Mouse (Mus musculus): ENCODE measurements at regions not wholly inside any gene's neighbourhood (a gene's known extent, or its start where the extent isn't known, plus 50 kb on each side); places are given as distances from the start of the nearest gene placed in this dataset.

DNA sequence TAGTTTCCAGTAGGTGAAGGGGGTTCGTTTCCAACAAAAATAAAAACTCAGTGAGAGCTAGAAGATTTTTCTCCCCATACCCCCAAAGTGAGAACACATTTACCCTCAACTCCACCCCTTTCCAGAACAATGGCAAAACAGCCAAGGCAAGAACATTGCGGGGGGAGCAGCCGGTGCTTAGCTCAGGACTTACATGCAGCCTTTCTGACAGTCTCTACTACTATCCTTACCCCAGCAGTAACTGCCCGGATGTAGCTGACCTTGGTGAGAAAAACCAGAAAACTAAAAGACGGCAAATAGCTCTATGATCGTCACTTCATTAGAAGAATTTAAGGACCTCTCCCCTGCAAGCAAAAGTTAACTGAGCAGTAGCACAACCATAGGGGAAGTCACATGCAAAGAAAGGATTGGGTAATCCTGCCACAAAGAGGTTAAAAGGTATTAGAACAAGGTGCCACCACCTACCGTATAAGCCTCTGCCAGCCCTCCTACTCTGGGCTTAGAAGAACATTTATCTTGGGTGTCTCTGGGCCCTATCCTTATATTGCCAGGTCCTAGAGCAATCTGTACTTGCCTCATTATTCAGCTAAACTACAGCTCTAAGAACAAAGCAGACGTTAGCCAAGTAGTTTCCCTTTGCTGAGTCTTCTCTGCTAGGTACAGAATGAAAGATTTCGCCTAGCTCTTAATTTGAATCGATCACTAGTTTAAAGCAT lies 119.0 kb downstream of the Psat1 start:
- no peak overlapping the region for H3K4me3 ChIP-seq (ENCODE audit: insufficient read depth, low read depth, low read length)
- no peak overlapping the region for H3K27ac ChIP-seq (ENCODE audit: insufficient read depth, low read depth, low read length)
- H3K4me1 ChIP-seq (ENCODE audit: control insufficient read depth, insufficient read depth, low read length): no peaks in the 10 kb centered on the region
- WGBS: 92% methylated on average over 10 of the region's 10 CpGs
- TF ChIP-seq CTCF (IDR thresholded peaks at IDR 0.05; ENCODE audit: insufficient read depth, low read depth, low read length) (no peak), POLR2A (IDR thresholded peaks at IDR 0.05; ENCODE audit: insufficient read depth, low read depth, low read length) (no peak)

DNA sequence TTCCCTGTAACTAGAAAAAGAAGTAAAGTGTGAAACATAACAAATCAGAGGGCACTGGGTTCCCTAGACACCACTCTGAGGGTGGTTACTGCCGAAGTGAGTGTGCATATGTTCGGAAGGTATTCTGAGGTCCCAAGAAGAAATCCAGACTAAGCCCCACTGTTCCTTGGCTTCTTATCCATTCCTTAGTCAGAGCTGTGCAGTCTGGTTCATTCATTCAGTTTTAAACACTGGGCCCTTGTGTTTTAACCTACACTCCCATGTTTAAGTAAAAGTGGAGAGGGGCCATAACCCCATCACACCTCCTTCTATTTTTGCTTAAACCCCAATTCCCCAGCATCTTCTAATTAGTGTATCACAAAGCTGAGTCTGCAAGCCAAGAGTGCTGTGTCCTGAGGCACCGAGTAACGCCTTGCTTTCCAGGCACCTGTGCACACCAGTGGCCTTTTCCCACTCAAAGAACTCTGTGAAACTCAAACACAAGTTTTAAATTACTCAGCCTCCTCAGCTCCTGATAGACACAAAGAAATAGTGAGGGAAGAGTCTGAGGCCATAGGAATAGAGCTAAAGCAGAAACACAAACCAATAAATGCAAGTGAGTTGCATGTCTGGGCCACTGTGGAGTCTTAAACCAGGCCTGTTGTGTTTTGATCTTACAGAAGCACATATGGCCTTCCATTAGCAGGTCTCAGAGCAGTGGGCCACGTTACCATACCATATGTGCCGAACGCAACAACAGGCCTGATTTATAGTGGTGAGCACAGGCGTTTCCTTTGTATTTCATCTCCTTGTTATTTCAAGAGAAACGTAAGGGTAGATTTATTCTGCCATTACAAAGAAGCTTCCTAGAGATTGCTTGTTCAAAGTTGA lies 119.8 kb downstream of the Psat1 start:
- 94% methylated on average over 9 of the region's 9 CpGs for WGBS
- H3K27ac ChIP-seq (ENCODE audit: insufficient read depth, low read depth, low read length): no peak overlapping the region
- TF ChIP-seq CTCF (IDR thresholded peaks at IDR 0.05; ENCODE audit: insufficient read depth, low read depth, low read length): no peak
- TF ChIP-seq POLR2A (IDR thresholded peaks at IDR 0.05; ENCODE audit: insufficient read depth, low read depth, low read length): no peak
- H3K4me3 ChIP-seq (ENCODE audit: insufficient read depth, low read depth, low read length): no peak overlapping the region
- H3K4me1 ChIP-seq (ENCODE audit: control insufficient read depth, insufficient read depth, low read length): no peaks in the 10 kb centered on the region

DNA sequence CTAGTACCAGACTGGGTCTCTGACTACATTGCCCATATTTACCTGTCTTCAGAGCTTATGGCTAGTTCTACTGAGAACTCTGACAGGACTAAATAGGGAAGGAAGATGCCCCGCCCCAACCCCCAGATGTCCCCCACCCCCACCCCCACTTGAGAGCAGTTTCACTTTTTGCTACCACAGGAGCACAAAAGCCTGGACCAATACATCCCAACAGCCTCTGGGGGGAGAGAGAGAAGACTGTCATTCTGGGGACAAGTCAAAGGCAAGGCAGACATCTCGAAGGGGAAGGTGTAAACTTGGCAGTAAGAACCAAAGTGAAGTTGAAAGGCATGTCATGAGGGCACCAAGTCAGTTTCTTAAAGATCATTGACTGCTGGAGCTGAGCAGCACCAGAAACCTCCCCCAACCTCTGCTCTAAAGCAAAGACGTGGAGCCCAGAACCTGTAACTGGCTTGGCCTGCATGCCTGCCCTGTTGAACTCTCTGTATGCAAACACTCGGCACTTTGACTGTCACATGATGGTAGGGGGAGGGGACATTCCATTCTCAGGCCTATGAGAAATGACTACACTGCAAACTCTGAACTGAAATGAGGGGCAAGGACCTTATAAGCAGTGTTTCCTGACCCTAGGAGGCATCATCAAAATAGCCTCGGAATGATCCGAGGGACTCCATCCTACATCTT lies 123.3 kb downstream of the Psat1 start:
- no peak for TF ChIP-seq POLR2A (IDR thresholded peaks at IDR 0.05; ENCODE audit: insufficient read depth, low read depth, low read length)
- WGBS: 89% methylated on average over 6 of the region's 6 CpGs

DNA sequence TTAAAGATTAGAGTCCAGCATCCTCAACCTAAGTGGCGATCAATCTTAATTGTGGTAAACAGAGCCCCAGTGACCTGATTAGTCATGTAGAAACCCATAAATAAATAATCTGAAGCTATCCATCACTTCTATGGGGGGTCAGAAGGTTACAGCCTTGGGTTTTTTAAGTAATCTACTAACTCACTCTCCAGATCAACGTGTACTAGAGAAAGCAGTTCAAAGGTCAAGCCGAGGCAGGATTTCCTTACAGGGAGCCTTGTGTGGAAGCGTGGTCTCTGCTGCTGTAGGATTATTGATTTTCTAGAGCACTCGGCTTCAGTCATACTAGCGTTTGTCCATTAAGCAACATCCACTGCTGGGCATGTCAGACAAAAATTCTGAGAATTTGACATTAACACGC lies 127.1 kb downstream of the Psat1 start:
- Histone ChIP-seq H3K27ac (ENCODE audit: insufficient read depth, low read depth, low read length) (no peak overlapping the region), H3K4me3 (ENCODE audit: insufficient read depth, low read depth, low read length) (no peak overlapping the region), H3K4me1 (ENCODE audit: control insufficient read depth, insufficient read depth, low read length) (no peaks in the 10 kb centered on the region)
- no peak for TF ChIP-seq CTCF (IDR thresholded peaks at IDR 0.05; ENCODE audit: insufficient read depth, low read depth, low read length)
- 90% methylated on average over 7 of the region's 7 CpGs for WGBS

More for the DNA sequence above, 123.3 kb downstream of the Psat1 start:
- no peak overlapping the region for H3K27ac ChIP-seq (ENCODE audit: insufficient read depth, low read depth, low read length)
- no peaks in the 10 kb centered on the region for H3K4me1 ChIP-seq (ENCODE audit: control insufficient read depth, insufficient read depth, low read length)
- H3K4me3 ChIP-seq (ENCODE audit: insufficient read depth, low read depth, low read length): no peak overlapping the region

DNA sequence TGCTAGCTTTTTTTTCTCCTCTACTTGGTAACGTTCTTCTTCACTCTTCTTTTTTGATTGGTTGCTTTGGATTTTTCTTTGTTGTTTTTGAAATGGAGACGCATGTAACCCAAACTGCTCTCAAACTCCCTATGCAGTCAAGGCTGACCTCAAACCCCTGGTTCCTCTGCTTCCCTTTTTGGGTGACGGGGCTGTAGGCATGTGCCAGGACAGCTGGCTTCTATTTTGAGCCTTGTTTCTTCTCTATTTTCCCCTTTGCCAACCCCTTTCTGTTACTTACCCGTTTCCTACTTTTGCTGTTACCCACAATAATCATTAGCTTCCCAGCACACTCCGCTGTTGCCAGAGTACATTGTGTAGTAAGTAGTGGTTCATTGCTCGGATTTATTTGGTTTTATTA lies 132.0 kb downstream of the Psat1 start:
- Histone ChIP-seq H3K4me1 (ENCODE audit: control insufficient read depth, insufficient read depth, low read length) (no peaks in the 10 kb centered on the region), H3K27ac (ENCODE audit: insufficient read depth, low read depth, low read length) (no peak overlapping the region), H3K4me3 (ENCODE audit: insufficient read depth, low read depth, low read length) (no peak overlapping the region)
- TF ChIP-seq CTCF (IDR thresholded peaks at IDR 0.05; ENCODE audit: insufficient read depth, low read depth, low read length): no peak
- TF ChIP-seq POLR2A (IDR thresholded peaks at IDR 0.05; ENCODE audit: insufficient read depth, low read depth, low read length): no peak
- 42% methylated on average over 6 of the region's 6 CpGs for WGBS

DNA sequence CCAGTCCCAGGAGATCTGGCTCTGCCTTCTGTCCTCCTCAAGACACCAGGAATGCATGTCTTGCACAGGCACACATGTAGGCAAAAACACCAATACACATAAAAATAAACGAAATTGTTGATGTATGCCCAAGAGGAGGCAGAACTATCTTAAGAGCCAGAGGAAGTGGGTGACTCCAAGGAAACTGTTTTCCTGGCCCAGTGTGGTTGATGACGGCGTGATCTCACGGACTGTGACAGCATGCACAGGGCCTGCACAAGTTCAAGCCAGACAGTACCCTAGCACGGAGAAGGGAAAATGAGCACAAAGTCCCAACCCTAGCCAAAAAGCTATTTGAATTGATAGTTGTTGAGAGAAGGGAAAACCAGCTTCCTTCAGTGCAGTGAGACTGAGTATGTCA lies 138.1 kb downstream of the Psat1 start:
- no peak for TF ChIP-seq CTCF (IDR thresholded peaks at IDR 0.05; ENCODE audit: insufficient read depth, low read depth, low read length)
- TF ChIP-seq POLR2A (IDR thresholded peaks at IDR 0.05; ENCODE audit: insufficient read depth, low read depth, low read length): no peak
- H3K4me3 ChIP-seq (ENCODE audit: insufficient read depth, low read depth, low read length): no peak overlapping the region
- WGBS: 96% methylated on average over 5 of the region's 5 CpGs
- no peaks in the 10 kb centered on the region for H3K4me1 ChIP-seq (ENCODE audit: control insufficient read depth, insufficient read depth, low read length)
- no peak overlapping the region for H3K27ac ChIP-seq (ENCODE audit: insufficient read depth, low read depth, low read length)

DNA sequence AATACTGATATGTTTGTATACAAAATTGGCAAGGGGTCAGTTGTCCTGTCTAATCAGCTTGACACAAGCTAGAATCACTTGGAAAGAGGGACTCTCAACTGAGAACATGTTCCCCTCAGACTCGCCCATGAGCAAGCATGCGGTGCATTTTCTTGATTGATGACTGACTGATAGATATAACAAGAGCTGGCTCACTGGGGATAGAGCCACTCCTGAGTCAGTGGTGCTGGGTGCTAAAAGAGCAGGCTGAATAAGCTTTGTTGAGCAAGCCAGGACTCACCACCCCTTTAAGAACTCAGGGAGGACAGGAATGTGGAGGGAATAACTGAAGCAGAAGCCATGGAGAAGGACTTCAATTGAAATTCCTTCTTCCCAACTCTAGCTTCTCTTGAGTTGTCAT lies 139.5 kb downstream of the Psat1 start:
- 99% methylated on average over 2 of the region's 2 CpGs for WGBS
- no peak for TF ChIP-seq CTCF (IDR thresholded peaks at IDR 0.05; ENCODE audit: insufficient read depth, low read depth, low read length)
- no peak for TF ChIP-seq POLR2A (IDR thresholded peaks at IDR 0.05; ENCODE audit: insufficient read depth, low read depth, low read length)
- Histone ChIP-seq H3K4me3 (ENCODE audit: insufficient read depth, low read depth, low read length) (no peak overlapping the region), H3K4me1 (ENCODE audit: control insufficient read depth, insufficient read depth, low read length) (0 out of 2 replicates have a peak, but pooled peaks cover 2% of the 10 kb centered on the region), H3K27ac (ENCODE audit: insufficient read depth, low read depth, low read length) (no peak overlapping the region)

DNA sequence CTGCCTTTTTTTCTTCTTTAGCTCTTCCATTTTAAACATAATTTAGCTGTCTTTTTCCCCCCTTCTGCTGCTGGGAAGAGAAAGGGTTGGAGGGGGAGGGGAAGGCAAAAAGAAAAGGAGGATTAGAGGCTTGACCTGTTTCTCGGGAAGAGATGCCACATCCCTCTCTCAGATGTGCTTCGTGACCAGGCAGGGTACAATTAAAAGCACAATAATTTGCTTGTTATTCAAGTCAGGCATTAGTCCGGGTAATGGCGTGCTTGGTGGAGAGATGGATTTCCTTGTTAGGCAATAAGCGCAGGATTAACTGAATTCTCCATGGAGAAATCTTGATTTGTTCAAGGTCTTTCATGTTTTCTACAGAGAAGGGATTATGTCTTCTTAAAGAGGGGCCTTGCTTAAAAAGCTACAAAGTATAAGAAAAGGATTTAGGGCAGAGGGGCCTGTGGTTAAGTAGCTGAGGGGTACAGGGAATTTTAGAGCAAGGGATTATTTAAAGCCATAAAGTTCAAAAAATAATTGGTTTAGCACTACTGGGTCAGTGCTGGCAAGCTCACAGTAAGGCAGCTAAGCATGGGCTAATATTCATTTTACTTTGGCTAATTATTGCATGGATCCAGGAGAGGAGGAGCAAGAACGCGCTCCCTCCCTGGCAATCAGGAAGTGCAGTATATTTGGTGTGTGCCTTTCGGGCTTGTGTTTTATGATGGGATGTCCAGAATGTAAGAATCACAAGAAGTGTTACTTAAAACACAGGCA lies 143.8 kb downstream of the Psat1 start:
- no peak for TF ChIP-seq POLR2A (IDR thresholded peaks at IDR 0.05; ENCODE audit: insufficient read depth, low read depth, low read length)
- H3K27ac ChIP-seq (ENCODE audit: insufficient read depth, low read depth, low read length): peak overlapping the region; percentile 55; the same call in 1 of the 2 replicates
- 48% methylated on average over 8 of the region's 8 CpGs for WGBS

More for the DNA sequence above, 143.8 kb downstream of the Psat1 start:
- peaks cover 5% of the 10 kb centered on the region; the same call in 1 of the 2 replicates for H3K4me1 ChIP-seq (ENCODE audit: control insufficient read depth, insufficient read depth, low read length)
- no peak overlapping the region for H3K4me3 ChIP-seq (ENCODE audit: insufficient read depth, low read depth, low read length)
